Mouse (Mus musculus): ENCODE measurements around the gene Hist3h2ba.

GRCm38 (mm10) chr11:58944136-58944535, 4.6 kb upstream of the Hist3h2ba start:
- TF ChIP-seq CTCF (IDR thresholded peaks at IDR 0.05; ENCODE audit: low read depth) (no peak), EP300 (IDR thresholded peaks at IDR 0.05; ENCODE audit: low read depth) (no peak)
